Mouse (Mus musculus): ENCODE results near the gene Zzz3.

GRCm38 (mm10) chr3:152410980-152411551 is 15.8 kb downstream of the Zzz3 start:
- TF ChIP-seq CTCF (IDR thresholded peaks at IDR 0.05; ENCODE audit: low read depth) = no peak
- no peak for TF ChIP-seq EP300 (IDR thresholded peaks at IDR 0.05; ENCODE audit: low read depth)

All from heart, postnatal 0 days (tissue).